Mouse (Mus musculus) liver, embryonic 11.5 days (tissue): ENCODE results near the gene Ccdc96. TPM values are rescaled to one million over a fixed set of nuclear protein-coding genes. Genes with fewer than 3 reads are reported as not detected.

Source experiments
- ATAC-seq: fragments of 200-750 bp; cut with Nextera tagmentation; replicated peaks from 2 replicates; pipeline ENCODE4 v1.8.0; 2017; ENCODE audit warnings: moderate number of reproducible peaks, mild to moderate bottlenecking, moderate TSS enrichment, moderate library complexity; ENCODE audit not compliant: low FRiP score
- DNase-seq: peaks from one replicate; pipeline ENCODE4 v3.0.0-alpha.2; 2017; ENCODE audit warnings: low spot score
- H3K27ac ChIP-seq: fragments of 300-500 bp; sonication (generic); 2 replicates; pipeline ENCODE4 v1.5.1; 2014; ENCODE audit warnings: mild to moderate bottlenecking, low read depth, low read length, control low read depth
- H3K27me3 ChIP-seq: fragments of 300-500 bp; sonication (generic); replicated peaks from 2 replicates; pipeline ENCODE4 v1.6.1; 2014; ENCODE audit warnings: low read length, mixed read lengths; ENCODE audit not compliant: control insufficient read depth, insufficient read depth
- H3K36me3 ChIP-seq: fragments of 300-500 bp; sonication (generic); 2 replicates; pipeline ENCODE4 v1.6.1; 2014; ENCODE audit warnings: mild to moderate bottlenecking, low read length, moderate library complexity, mixed read lengths; ENCODE audit not compliant: control insufficient read depth, insufficient read depth
- H3K4me1 ChIP-seq: fragments of 300-500 bp; sonication (generic); replicated peaks from 2 replicates; pipeline ENCODE4 v1.6.1; 2014; ENCODE audit warnings: low read length, mixed read lengths; ENCODE audit not compliant: control insufficient read depth, insufficient read depth
- H3K4me2 ChIP-seq: fragments of 300-500 bp; sonication (generic); 2 replicates; pipeline ENCODE4 v1.6.1; 2014; ENCODE audit warnings: mild to moderate bottlenecking, control low read depth, moderate library complexity
- H3K4me3 ChIP-seq: fragments of 300-500 bp; sonication (generic); 2 replicates; pipeline ENCODE4 v1.5.1; 2014; ENCODE audit warnings: low read depth, low read length, control low read depth
- H3K9ac ChIP-seq: fragments of 300-500 bp; sonication (generic); 2 replicates; pipeline ENCODE4 v1.6.1; 2014; ENCODE audit warnings: low read depth, low read length, control low read depth
- H3K9me3 ChIP-seq: fragments of 300-500 bp; sonication (generic); 2 replicates; pipeline ENCODE4 v1.6.1; 2016; ENCODE audit warnings: low read length, inconsistent platforms, mixed read lengths; ENCODE audit not compliant: control insufficient read depth
- WGBS: fragments of 180-500 bp; shearing (Covaris S2); extraction: QIAGEN DNeasy Blood & Tissue Kit; methylation state at CpG from one replicate; pipeline ENCODE4 v1.1.7; 2014; 5-methylcytosine and 5-hydroxymethylcytosine counted together
- polyA plus RNA-seq: library from polyadenylated mRNA; unstranded; fragments of >200 nt; fragmentation: Nextera tagmentation; extraction: Ambion mirVana; gene quantifications from 2 replicates; pipeline ENCODE4 v1.2.1, GENCODE M21; 2014

Gene Ccdc96
- polyA plus RNA-seq, 1 experiment from 2014 or later = 0.26 TPM

GRCm38 (mm10) chr5:36464709-36465661 is 19.4 kb upstream of the Ccdc96 start, which contains the start of gene Grpel1:
Grpel1 (plus strand) TSS chr5:36464998.
- DNase-seq = peak; percentile 96
- Histone ChIP-seq H3K9ac (peak within 1 kb of the TSS; percentile 87), H3K36me3 (peaks cover 11% of the 10 kb centered on the region), H3K4me2 (peak within 1 kb of the TSS; percentile 87), H3K4me3 (peak within 1 kb of the TSS; percentile 99), H3K4me1 (peaks cover 14% of the 10 kb centered on the region), H3K27me3 (no peaks in the 10 kb centered on the region), H3K27ac (peak within 1 kb of the TSS; percentile 65), H3K9me3 (no peaks in the 10 kb centered on the region)
- under 1% methylated on average over 68 of the region's 68 CpGs for WGBS
- ATAC-seq = peak; percentile 95

GRCm38 (mm10) chr5:36465889-36466288 is 18.5 kb upstream of the Ccdc96 start:
- Histone ChIP-seq H3K4me2 (peak overlapping the region; percentile 80), H3K36me3 (peaks cover 20% of the 10 kb centered on the region), H3K9ac (peak overlapping the region; percentile 87), H3K4me1 (peaks cover 14% of the 10 kb centered on the region), H3K27ac (peak overlapping the region; percentile 65), H3K9me3 (no peaks in the 10 kb centered on the region), H3K27me3 (no peaks in the 10 kb centered on the region), H3K4me3 (peak overlapping the region; percentile 99)
- WGBS = 13% methylated on average over 8 of the region's 8 CpGs
- DNase-seq = no peak
- ATAC-seq = no peak

GRCm38 (mm10) chr5:36471206-36471605 is 13.2 kb upstream of the Ccdc96 start:
- peaks cover 7% of the 10 kb centered on the region for H3K4me1 ChIP-seq
- H3K9ac ChIP-seq = no peak overlapping the region
- H3K27me3 ChIP-seq = no peaks in the 10 kb centered on the region
- no peak for ATAC-seq
- peaks cover 47% of the 10 kb centered on the region for H3K36me3 ChIP-seq
- 93% methylated on average over 8 of the region's 8 CpGs for WGBS
- H3K4me2 ChIP-seq = no peak overlapping the region
- H3K9me3 ChIP-seq = no peaks in the 10 kb centered on the region
- no peak for DNase-seq
- H3K27ac ChIP-seq = no peak overlapping the region
- H3K4me3 ChIP-seq = no peak overlapping the region

- Histone ChIP-seq H3K4me1 (no peaks in the 10 kb centered on the region), H3K27me3 (no peaks in the 10 kb centered on the region), H3K4me2 (no peak overlapping the region), H3K9me3 (no peaks in the 10 kb centered on the region), H3K4me3 (no peak overlapping the region), H3K36me3 (peaks cover 51% of the 10 kb centered on the region), H3K9ac (no peak overlapping the region), H3K27ac (no peak overlapping the region)
- WGBS = 83% methylated on average over 4 of the region's 4 CpGs
- ATAC-seq = no peak
- DNase-seq = no peak
Measured at GRCm38 (mm10) chr5:36472876-36473655, 11.3 kb upstream of the Ccdc96 start.

GRCm38 (mm10) chr5:36474283-36474682 is 10.1 kb upstream of the Ccdc96 start:
- Histone ChIP-seq H3K27ac (no peak overlapping the region), H3K9me3 (no peaks in the 10 kb centered on the region), H3K4me1 (no peaks in the 10 kb centered on the region; the same call in 1 of the 2 replicates), H3K27me3 (no peaks in the 10 kb centered on the region), H3K4me2 (no peak overlapping the region), H3K9ac (no peak overlapping the region), H3K4me3 (no peak overlapping the region), H3K36me3 (peaks cover 46% of the 10 kb centered on the region)
- DNase-seq = peak; percentile 61
- ATAC-seq = peak; percentile 72
- 84% methylated on average over 5 of the region's 5 CpGs for WGBS

GRCm38 (mm10) chr5:36477486-36477885 is 6.9 kb upstream of the Ccdc96 start:
- H3K9ac ChIP-seq = no peak overlapping the region
- no peaks in the 10 kb centered on the region for H3K27me3 ChIP-seq
- H3K4me3 ChIP-seq = no peak overlapping the region
- H3K4me2 ChIP-seq = no peak overlapping the region; the same call in 1 of the 2 replicates
- H3K9me3 ChIP-seq = no peaks in the 10 kb centered on the region
- ATAC-seq = no peak
- H3K36me3 ChIP-seq = peaks cover 18% of the 10 kb centered on the region; the same call in 1 of the 2 replicates
- WGBS = 67% methylated on average over 3 of the region's 3 CpGs
- no peak for DNase-seq
- H3K27ac ChIP-seq = no peak overlapping the region
- peaks cover 20% of the 10 kb centered on the region; the same call in 1 of the 2 replicates for H3K4me1 ChIP-seq

GRCm38 (mm10) chr5:36478540-36479420 is 5.6 kb upstream of the Ccdc96 start:
- Histone ChIP-seq H3K4me1 (peaks cover 27% of the 10 kb centered on the region; the same call in 1 of the 2 replicates), H3K9ac (no peak overlapping the region), H3K36me3 (peaks cover 10% of the 10 kb centered on the region; the same call in 1 of the 2 replicates), H3K9me3 (no peaks in the 10 kb centered on the region), H3K4me2 (no peak overlapping the region), H3K27ac (peak overlapping the region; percentile 8; the same call in 1 of the 2 replicates), H3K4me3 (no peak overlapping the region), H3K27me3 (no peaks in the 10 kb centered on the region)
- DNase-seq (no peak), ATAC-seq (no peak)
- 77% methylated on average over 6 of the region's 6 CpGs for WGBS

- Histone ChIP-seq H3K4me3 (no peak overlapping the region), H3K9me3 (no peaks in the 10 kb centered on the region), H3K27ac (no peak overlapping the region), H3K4me2 (no peak overlapping the region), H3K4me1 (peaks cover 28% of the 10 kb centered on the region; the same call in 1 of the 2 replicates), H3K9ac (no peak overlapping the region), H3K27me3 (no peaks in the 10 kb centered on the region), H3K36me3 (peaks cover 10% of the 10 kb centered on the region; the same call in 1 of the 2 replicates)
- ATAC-seq = no peak
- 46% methylated on average over 2 of the region's 2 CpGs for WGBS
- no peak for DNase-seq
Measured at GRCm38 (mm10) chr5:36479735-36480134, 4.7 kb upstream of the Ccdc96 start.
